Mouse (Mus musculus) MEL (cell line): ENCODE results near the gene Dnajb3.

ENCODE experiments used
- MAFK ChIP-seq: IDR thresholded peaks from 2 replicates; pipeline ENCODE4 v1.6.1; 2011; ENCODE audit warnings: low read depth, mild to moderate bottlenecking, low read length, improper control_type of control experiment, borderline replicate concordance
- SMC3 ChIP-seq: IDR thresholded peaks from 2 replicates; pipeline ENCODE4 v1.6.1; 2011; ENCODE audit warnings: low read depth, low read length, improper control_type of control experiment

- TF ChIP-seq SMC3 (no peak), MAFK (no peak)
Observed at GRCm38 (mm10) chr1:88249596-88249995, 44.0 kb upstream of the Dnajb3 start.
